Mouse (Mus musculus) gastrocnemius, adult 18-20 months (tissue): Measurements from ENCODE around the gene Mtmr12. TPM values are rescaled to one million over a fixed set of nuclear protein-coding genes. Genes with fewer than 3 reads are reported as not detected.
A peak's percentile ranks its signal among the peaks of the same experiment; 100 is the strongest.
"Not testable (repeated sequence)": the region's sequence is repeated elsewhere in the genome, so short reads cannot be mapped to it uniquely, and the experiment has no call there.

Experiments
- DNase-seq: peaks from one replicate; pipeline ENCODE4 v3.0.0; 2021; ENCODE audit warnings: low spot score
- long read RNA-seq, 2 experiments: library from polyadenylated mRNA; stranded (forward); transcript quantifications; one replicate each; pipeline ENCODE4 v2.0.0; 2021
- total RNA-seq, 2 experiments: library from RNA; stranded (reverse); gene quantifications; 2 replicates each; pipeline ENCODE4 v1.2.3; 2021

The Mtmr12 gene
- total RNA-seq = 1 to 10 TPM; 2.2 to 4.0 TPM
- long read RNA-seq, experiment 1, full-length matches to known transcripts = 5 of 6 reads
- long read RNA-seq, experiment 1, partial matches to known transcripts = 0 of 6 reads
- long read RNA-seq, experiment 1, other reads (novel, unspliced or antisense) = 1 of 6 reads
- long read RNA-seq, experiment 2, full-length matches to known transcripts = 1 of 4 reads
- long read RNA-seq, experiment 2, partial matches to known transcripts = 1 of 4 reads
- long read RNA-seq, experiment 2, other reads (novel, unspliced or antisense) = 2 of 4 reads

DNA sequence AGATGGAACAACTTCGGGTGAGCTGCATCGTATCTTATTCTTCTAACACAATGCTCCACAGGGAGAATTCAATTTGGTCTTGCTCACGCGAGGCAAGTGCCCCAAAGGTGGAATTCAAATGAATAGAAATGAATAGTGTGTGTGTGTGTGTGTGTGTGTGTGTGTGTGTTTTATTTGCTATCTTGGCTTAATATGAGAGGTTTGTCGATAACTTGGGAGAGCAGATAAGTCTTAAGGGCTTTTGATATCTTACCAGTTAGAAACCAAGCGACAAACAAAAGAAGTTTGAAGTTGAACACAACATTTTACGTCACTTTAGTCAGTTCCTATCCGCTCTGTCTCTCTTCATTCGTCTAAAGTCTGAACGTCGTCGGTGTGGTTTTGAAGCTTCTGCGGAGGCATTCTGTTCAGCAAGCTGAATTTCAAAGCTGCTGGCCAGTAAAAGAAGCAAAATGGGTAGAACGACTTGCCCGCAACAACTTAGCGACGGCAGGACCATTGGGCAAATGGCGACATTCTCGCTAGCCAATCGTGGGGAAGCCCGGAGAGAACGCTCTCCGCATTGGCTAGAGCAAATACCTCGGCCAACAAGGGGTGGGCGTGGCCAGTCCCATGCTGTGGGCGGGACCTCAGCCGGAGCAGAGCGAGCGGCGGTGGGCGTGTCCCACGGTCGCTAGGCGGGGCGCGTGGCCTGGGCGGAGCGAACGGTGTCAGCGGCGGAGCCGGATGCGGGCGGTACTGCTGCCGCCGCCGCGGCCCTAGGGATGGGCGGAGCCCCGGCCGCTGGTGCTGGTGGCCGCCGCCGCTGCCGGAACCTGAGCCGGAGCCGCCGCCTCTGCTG, at the start of gene Mtmr12:
TSS of gene Mtmr12 (plus strand) at position 710 of the 841 bp plus-strand sequence.
- peak; percentile 100 for DNase-seq

DNA sequence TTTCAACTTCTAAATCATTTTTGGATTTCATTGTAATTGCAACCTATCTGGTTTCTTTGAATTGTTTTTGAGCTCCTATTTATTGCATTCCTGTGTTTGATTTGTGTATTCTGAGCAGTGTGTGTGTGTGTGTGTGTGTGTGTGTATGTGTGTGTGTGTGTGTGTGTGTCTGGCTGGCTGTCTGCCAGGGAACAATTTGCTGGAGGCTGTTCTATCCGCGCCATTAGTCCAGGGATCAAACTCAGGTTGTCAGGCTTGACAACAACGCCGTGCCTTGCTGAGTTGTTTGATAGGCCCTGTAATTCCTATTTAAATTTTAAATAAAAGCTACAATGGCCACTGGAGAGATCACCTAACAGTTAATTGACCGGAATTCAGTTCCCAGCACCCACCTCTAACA, 26.7 kb upstream of the Mtmr12 start:
- no peak for DNase-seq

DNA sequence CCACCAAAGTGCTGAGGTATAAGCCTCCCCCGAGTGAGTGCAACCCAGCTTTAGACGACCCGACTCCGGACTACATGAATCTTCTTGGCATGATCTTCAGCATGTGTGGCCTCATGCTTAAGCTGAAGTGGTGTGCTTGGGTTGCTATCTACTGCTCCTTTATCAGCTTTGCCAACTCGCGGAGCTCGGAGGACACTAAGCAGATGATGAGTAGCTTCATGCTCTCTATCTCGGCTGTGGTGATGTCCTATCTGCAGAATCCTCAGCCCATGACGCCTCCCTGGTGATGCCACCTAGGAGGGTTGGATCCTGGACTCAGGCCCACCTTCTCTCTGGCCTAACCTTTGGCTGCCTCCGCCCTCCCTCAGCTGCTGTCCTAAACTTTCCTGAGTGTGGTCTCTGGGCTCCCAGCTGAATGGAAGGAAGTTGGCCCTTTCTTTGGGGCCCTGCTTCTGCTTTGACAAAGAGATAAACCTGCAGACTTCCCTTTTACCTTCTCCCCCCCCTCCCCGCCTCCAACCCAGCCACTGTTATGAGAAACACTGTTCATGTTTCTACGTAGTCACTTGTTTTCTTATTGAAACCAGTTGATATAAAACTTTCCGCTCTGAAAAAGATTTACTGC, 23.5 kb upstream of the Mtmr12 start:
- not testable (repeated sequence) for DNase-seq

- DNase-seq = no peak
Observed at GRCm38 (mm10) chr15:12193880-12194816, 10.7 kb upstream of the Mtmr12 start.

DNA sequence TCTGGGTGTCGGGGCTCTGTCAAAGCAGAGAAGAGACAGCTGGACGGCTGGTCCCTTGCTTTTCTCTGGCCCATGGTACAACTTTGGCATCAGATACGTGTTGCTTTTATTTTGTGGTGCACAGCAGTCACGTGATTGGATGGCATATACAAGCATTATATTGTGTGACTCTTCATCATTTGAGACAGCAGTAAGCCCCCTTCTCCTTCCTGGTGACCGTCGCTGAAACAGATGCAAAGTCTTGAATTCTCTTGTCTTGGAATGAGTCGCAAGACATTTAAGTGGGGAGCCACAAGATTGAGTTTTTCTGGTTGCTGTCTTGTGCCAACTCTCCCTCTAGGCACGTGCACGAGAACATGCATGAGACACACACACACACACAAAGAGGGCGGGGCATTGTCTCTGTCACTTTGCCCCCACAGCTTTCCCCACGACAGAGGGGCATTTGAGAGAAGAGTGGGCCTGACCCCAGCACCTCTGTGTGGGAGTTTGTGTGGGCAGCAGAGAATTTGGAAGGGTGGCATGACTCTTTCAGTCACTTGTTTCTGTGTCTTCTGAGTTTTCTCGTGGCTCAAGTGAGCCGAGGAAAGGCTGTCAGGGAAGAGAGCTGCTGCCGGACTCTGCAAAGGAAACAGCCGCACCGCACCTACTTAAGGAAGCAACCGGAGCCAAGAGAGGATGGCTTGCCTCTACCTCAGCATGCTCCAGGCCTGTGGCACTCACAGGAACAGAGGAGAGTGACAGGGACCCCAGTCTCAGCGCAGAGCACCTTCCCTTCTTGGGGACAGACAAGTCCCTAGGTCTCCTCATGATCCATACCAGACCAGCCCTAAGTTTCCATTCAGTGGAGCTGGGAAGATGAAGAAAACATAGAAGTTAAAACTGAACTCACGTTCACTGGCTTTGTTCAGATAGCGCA, 9.8 kb upstream of the Mtmr12 start:
- no peak for DNase-seq

- no peak for DNase-seq
Observed at GRCm38 (mm10) chr15:12195966-12196365, 8.9 kb upstream of the Mtmr12 start.

GRCm38 (mm10) chr15:12196410-12197191, 8.2 kb upstream of the Mtmr12 start:
- DNase-seq = peak; percentile 66

GRCm38 (mm10) chr15:12197361-12197760, 7.5 kb upstream of the Mtmr12 start:
- no peak for DNase-seq

- no peak for DNase-seq
Observed at GRCm38 (mm10) chr15:12200021-12200420, 4.8 kb upstream of the Mtmr12 start.

GRCm38 (mm10) chr15:12201856-12202255, 3.0 kb upstream of the Mtmr12 start:
- no peak for DNase-seq

DNA sequence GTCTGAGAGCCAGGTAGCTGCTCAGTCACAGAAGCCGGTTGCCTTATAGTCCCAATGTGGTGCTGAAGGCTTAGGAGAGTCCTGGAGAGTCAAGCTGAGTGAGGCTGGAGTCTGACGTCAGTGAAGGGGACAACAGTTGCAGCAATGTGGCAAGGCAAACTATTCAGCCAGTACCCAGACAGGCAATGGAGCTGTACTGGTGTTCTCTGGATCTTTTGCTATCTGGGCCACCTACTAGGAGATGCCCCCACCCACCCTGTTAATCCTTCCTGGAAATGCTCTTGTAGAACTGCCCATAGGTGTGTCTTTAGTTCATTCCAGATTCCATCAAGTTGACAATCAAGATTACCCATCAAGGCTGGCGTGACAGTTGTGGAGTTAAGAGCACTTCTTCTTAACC, 2.4 kb upstream of the Mtmr12 start:
- DNase-seq = no peak

- not testable (repeated sequence) for DNase-seq
Observed at GRCm38 (mm10) chr15:12203008-12203407, 1.8 kb upstream of the Mtmr12 start.

GRCm38 (mm10) chr15:12203512-12204318, 1.1 kb upstream of the Mtmr12 start:
- no peak for DNase-seq

DNA sequence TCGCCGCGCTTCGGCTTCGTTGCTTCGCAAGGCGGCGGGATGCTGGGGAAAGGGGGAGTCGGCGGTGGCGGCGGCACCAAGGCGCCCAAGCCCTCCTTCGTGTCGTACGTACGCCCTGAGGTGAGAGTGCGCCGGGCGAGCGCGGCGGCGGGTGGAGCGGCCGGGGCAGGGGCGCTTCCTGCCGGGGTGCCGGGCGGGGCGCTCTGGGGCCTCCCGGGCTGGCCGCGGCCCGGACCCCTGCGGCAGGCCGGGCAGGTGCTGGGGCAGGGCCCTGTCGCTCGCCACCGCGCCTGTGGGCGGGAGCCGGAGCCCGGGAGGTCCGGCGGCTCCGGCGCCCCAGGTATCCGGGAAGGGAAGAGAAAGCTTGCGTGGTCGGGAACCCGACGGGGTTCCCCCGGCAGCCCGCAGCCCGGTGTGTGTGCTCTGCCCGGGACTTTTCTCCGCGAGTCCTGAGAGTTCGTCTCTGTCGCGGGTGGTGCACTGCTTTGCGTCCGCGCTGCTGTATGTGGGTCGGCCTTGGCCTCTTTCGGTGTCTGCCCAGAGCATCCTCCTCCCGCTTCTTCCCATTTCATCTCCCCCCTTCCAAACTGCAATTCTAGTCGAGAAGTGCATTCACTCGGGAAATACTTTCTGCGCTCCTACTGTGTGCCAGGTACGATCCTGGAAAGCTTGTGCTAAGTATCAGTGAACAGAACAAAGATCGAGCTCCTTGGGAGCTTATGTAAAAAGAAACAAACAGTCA, 503 bp downstream of the Mtmr12 start:
- DNase-seq = no peak

DNA sequence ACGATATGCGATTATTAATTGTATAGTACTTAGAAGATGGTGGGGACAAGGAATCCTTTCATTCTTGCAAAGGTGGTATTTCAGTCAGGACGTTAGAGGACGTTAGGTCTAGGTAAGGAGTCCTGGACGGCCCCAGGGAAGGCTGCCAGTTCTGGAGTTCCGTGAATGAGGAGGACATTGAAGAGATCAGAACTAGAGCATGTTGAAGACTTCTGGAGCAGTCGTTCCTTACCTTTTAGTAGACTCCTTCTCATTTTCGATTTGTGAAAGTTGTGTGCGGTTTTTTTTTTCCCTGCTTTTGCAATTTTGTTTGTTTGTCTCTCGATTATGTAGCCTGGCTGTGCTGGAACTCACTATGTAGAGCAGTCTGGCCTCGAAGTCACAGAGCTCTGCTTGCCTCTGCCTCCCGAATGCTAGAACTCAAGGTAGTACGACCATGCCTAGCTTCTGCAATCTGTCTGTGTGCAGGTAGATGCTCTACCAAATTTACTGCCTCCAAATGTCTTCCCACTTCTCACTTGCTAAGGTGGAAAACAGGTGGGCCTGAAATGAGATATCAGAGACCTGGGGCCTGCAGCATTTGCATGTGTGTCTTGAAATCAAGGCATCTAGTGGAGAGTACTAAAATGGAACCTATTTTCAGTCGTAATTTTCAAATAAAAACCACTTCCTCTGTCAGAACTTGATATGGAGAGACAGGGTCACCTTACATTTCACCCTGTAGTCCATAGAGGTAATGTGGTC, 1.2 kb downstream of the Mtmr12 start:
- no peak for DNase-seq

- DNase-seq = no peak
Observed at GRCm38 (mm10) chr15:12206646-12207222, 1.9 kb downstream of the Mtmr12 start.
